Mouse (Mus musculus) spleen, postnatal 10 days (tissue): ENCODE data around the gene Abraxas2.

ENCODE experiments used
- DNase-seq, 2 experiments: peaks; one replicate each; pipeline ENCODE4 v3.0.0; 2021 to 2022; ENCODE audit warnings: low spot score in 2 of 2

Gene Abraxas2

GRCm38 (mm10) chr7:132898234-132898633, 39.2 kb downstream of the Abraxas2 start:
- peak; percentile 50 to 67 for DNase-seq

DNA sequence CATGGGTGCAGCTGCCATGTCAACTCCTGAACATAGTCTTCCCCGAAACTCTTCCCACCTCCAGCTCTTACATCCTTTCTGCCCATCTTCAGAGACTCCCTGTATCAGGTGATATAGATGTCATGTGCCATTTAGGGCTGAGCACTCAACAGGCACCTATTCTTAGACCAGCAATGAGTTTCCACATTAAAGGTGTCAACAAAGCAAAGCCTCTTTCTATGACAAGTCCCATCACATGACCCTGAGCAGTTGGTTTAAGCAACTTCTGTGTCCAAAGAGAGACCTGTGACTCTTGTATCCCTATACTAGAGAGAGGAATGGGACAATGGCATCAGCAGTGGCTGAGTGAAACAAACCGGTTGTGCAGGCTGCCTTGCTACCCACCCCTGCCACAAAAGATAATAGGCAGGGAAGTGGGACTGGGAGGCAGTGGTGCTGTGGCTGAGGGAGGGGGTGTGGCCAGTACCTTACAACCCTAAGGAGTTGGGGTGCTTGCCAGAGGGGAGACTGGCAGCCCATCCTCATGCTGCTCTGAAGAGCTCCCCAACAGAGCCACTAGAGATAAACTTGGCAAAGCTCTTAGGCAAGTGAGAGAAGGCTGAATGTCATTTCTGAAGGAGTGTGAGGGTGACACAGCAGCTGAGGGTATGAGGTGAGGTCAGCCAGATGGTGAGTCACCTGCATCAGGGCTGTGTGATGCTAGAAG, 42.0 kb downstream of the Abraxas2 start:
- DNase-seq, result no peak

DNA sequence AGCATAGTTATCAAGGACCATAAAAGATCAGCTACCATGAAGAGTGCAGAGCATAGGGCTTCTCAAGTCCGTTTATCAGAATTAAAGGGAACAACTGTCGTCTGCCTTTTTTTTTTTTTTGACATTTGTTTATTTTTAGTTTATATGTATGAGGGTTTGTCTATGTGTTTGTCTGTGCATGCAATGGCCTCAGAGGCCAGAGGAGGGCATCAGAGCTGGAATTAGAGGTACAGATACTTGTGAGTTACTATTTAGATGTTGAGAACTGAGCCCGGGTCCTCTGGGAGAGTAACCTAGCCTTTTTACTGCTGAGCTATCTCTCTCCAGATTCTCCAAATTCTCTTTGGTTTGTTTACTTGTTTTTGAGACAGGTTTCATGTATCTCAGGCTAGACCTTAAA, 44.8 kb downstream of the Abraxas2 start:
- no peak for DNase-seq

GRCm38 (mm10) chr7:132921971-132922370, 62.9 kb downstream of the Abraxas2 start:
- no peak for DNase-seq

GRCm38 (mm10) chr7:132925227-132925626, 66.2 kb downstream of the Abraxas2 start:
- no peak for DNase-seq

GRCm38 (mm10) chr7:132927201-132927600, 68.2 kb downstream of the Abraxas2 start:
- no peak for DNase-seq

DNA sequence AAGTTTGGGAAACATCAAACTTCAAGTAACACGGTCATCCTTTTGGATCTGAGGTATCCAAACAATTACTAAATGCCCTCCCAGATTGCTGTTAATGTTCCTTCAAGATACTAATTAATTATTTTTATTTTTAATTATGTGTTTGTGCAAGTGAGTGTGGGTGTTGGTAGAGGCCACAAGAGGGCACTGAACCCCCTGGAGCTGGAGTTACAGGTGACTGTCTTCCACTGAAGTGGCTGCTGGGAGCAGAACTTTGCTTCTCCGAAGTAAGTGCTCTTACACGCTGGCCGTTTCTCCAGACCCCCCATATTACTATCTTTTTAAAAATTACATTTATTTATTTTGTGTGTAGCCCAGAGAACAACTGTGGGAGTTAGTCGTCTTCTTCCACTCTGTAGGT, 71.0 kb downstream of the Abraxas2 start:
- DNase-seq, result peak in 1 of 2 experiments; percentile 27

DNA sequence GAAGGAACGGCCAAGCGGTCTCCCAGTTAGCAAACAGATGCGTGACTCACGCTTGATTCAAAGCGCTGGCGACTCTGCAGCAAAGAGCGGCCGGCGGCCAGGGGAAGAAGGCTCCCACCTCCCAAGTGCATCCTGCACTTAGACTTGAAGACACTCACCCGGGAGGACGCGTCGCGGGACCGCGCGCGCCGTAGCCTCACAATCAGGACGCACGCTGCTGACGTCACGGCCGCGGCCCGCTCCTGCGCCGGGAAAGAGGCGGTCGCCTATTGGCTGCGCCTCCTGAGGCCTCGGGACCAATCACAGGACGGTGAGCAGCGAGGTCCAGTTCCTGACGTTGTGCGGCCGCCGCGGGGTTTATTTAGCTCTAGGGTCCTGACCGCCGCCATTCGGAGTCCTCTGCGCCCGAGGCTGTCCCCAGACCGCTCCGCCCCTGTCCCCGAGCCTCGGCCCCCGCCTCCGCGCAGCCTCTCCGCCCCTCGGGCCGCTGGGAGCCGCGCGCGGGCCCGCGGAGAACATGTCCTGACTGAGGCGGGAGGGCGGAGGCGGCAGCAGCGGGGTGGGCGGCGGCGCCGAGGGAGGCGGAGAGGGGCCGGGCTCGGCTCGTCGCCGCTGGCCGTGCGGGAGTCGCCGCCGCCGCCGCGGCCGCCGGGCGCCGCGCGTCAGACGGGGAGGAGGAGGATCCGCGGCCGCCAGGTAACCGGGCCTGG, 72.0 kb downstream of the Abraxas2 start, which contains the start of gene Zranb1:
TSS of gene Zranb1 (plus strand) at position 293 of the 710 bp plus-strand sequence.
- DNase-seq, result peak; percentile 96 to 98

DNA sequence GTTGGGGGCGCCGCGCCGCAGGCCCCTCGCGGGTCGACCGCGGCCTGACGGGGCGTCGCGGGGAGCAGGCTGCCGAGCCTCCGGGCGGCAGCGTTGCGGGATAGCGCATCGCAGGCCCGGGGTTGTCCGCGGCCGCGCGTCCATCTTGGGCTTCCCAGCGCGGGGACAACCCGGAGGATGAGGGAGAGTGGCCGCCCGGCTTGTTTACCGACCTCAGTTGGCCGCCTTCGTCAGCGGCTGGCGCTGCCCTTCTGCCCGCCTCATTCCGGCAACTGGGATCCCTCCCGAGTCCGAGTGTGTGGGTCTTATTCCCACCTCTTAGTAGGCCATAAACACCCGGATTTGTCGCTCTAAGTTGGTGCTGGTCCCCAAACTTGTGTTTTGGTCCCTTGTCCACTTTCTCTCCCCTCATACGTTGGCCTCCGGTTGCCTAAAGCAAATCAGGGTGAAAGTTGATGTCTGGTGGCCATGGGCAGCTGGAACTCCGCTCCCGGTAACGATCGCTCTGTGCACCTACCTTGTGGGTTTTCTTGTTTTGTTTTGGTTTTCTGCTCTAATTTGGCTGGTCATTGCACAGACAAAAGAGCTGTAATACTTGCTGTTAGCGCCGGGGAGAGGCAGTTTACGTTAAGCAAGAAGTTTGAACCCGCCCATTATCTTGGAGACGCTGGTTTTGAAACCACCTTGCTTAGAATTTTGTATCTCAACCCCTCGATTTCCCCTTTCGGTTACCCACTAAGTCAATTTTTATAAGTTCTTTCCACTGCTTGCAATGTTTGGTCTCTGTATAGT, 72.7 kb downstream of the Abraxas2 start:
- DNase-seq, result peak; percentile 65 to 66

- no peak for DNase-seq
These were observed 74.3 kb downstream of the Abraxas2 start for GRCm38 (mm10) chr7:132933331-132933730.
